Mouse (Mus musculus): Measurements from ENCODE around the gene Stap1.

Gene Stap1

DNA sequence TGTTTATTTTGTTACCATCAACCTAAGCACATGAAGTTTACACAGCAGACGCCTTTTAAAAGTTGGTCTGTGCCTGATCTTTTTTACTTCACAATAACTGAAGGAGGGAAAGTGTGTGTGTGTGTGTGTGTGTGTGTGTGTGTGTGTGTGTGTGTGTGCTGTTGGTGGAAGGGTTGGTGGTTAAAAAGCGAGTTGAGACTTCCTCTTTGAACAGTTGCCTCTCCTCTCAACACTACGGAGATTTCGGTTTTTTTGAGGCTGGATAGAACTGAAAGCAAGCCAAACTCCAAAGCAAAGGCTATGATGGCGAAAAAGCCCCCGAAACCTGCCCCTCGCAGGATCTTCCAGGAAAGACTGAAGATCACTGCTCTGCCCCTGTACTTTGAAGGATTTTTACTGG, at the start of gene Stap1:
TSS of gene Stap1 (plus strand) at position 209 of the 400 bp plus-strand sequence.
- DNase-seq (ENCODE audit: low spot score), result no peak

DNA sequence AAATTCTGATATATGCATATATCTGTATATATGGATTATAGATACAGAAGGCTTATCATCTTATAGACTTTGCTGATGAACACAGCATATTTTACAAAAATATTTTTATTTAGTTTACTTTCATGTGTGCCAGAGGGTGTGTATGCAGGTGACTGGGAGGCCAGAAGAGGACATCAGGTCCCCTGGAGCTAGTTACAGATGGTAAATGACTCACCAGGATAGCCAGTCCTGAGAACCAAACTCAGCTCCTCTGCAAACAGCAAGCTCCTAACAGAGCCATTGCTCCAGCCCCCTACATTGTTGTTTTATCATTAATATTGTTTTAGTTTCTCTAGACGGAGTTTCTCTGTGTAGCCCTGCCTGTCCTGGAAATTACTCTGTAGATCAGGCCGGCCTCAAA, 41.7 kb upstream of the Stap1 start:
- no peak for DNase-seq (ENCODE audit: low spot score)

DNA sequence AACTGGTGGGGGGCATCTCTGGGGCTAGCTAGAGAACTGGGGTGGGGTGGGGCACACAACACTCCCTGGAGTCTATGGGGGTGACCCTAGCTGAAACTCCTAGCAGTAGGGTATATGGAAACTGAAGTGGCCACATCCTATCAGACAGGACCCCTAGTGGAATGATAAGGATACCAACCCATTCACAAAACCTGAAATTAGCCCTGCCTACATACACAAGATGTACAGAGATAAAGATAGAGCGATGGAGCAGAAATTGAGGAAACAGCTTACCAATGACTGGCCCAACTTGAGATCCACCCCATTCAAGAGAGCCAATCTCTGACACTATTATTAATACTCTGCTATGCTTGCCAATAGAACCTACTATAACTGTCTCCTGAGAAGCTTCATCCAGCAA, 8.0 kb upstream of the Stap1 start:
- no peak for DNase-seq (ENCODE audit: low spot score)

DNA sequence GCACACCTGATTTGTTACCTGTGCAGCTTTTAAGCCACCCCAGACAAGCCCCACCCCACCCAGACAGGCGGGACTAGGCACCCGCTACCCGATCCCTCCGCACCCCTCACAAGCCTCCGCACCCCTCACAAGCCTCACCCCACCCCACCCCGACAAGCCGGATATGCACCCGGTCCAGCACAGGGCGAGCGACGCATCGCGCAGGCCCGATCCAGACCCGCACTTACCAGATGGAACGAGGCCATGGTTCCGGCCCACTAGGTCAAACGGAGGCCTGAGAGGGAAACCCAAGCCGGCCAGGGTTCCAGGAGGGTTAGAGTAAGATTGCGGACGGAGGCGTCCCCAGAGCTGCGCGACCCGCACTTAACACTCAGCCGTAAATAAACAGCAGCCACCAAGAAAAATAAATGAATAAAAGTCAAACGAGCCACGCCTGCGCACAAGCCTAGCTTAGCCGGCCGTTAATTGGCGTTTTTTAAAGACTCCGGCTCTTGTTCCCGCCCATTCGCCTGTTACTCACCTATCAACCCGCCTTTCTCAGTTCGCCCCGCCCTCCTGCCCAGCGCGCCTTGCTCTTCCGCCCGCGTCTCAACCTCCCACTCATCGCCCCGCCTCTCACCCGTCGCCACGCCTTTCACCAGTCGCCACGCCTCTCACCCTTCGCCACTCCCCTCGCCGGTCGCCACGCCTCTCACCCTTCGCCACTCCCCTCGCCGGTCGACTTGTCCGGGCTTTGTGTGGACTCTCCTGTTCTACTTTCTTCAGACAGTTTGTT, 6.3 kb upstream of the Stap1 start, which contains the start of gene Cenpc1:
TSS of gene Cenpc1 (minus strand) at position 483 of the 775 bp plus-strand sequence.
- DNase-seq (ENCODE audit: low spot score), result peak; percentile 93

DNA sequence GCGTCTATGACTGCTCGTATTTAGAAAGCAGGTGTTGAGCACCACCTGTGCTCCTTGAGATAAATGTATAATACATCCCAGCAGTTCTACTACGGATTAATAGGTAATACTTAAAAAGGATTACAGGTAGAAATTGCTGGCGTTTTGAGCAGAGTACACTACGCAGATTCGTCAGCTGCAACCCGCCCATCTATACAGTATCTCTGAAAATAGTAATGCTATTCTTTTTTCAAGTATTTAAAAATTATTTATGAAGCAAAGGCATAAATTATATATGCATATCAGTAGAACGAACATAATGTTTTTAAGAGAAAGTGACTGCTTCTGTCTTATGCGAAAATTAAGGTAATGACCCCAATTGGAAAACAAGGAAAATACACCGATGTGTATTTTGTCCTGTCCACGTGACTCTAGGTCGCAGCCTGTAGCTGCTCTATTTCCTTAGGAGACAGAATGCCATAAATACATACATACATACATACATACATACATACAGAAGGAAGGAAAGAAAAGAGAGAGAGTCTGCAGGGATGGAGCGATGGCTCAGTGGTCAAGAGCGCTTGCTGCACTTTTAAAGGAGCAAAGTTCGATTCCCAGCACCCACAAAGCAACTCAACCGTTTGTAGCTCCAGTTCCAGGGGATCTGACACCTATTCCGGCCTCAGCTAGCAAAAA, 5.5 kb upstream of the Stap1 start:
- no peak for DNase-seq (ENCODE audit: low spot score)

DNA sequence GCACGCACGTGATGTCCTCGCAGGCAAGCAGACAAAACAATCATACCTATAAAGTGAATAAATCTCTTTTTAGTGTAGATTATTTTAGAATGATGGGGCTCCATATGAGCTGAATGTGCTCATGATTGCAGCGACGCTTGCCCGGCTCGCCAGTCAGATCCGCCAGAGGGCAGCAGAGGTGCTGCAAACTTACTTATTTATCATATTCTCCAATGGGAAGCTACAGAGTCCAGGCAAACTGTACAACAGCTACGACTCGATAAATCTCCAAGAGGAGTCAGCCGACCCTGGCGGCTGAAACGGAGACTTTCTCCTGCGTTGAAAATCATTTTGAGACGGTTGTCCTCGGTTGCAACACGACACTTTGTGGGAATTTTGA, 5.0 kb upstream of the Stap1 start:
- peak; percentile 86 for DNase-seq (ENCODE audit: low spot score)

DNA sequence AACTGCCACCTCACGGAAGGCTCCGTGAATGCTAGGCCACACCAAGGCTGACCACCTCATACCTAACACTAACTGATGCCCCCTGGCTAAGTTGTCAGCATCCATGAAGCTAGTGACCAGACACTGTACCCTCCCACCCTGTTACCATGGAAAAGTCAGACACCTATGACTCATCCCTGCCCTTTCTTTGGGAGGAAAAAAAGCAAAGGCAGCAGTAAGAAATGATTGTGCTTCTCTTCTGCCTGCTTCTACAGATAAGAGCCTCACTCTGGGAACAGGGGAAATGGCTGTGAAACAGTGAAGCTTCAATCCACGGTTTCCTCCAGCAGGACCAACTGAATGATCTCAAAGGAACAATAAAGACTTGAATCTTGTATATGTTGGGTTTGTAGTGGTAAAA, 3.1 kb upstream of the Stap1 start:
- DNase-seq (ENCODE audit: low spot score), result no peak

DNA sequence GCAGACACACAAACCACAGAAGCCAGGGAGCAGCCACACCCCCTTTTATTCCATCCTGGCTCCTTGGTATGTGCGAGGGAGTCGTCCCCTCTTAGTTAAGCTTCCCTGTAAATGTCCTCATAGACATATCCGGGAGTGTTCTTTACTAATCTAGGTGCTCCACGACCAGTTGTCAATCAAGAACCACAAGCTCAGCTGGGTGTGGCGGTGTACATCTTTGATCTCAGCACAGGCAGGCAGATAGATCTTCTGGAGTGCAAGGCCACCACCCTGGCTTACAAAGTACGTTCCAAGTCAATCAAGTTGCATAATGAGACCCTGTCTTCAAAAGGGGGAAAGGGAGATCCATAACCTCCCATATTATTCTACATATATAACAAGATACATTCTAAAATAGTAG, 2.4 kb upstream of the Stap1 start:
- no peak for DNase-seq (ENCODE audit: low spot score)

DNA sequence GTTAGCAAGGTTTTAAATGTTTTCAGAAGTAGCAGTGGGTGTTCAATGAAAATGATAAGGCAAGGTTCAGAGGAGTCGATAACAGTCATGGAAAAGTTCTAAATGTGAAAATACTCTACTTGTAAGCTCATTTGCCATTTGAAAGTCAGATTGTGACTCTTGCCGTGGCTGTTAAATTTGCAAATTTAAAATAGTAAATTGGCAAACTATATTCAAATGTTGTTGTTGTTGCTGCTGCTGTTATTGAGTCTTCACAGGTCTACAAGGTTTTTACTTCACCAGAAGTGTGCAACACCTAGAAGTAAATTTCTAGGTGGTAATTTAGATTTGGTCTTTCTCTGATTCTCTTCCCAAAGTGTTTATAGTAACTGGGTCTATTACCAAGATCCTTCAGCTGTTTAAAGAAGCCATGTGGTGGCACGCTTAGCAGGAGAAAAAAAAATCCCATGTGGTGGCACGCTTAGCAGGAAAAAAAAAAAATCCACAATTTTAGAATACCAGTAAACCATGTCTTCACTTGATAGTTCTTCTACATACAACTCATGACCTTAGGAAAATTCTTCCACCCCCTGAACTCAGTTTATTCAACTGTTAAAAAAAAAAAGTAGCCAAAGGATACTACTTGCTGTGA, 1.3 kb downstream of the Stap1 start:
- DNase-seq (ENCODE audit: low spot score), result no peak

DNA sequence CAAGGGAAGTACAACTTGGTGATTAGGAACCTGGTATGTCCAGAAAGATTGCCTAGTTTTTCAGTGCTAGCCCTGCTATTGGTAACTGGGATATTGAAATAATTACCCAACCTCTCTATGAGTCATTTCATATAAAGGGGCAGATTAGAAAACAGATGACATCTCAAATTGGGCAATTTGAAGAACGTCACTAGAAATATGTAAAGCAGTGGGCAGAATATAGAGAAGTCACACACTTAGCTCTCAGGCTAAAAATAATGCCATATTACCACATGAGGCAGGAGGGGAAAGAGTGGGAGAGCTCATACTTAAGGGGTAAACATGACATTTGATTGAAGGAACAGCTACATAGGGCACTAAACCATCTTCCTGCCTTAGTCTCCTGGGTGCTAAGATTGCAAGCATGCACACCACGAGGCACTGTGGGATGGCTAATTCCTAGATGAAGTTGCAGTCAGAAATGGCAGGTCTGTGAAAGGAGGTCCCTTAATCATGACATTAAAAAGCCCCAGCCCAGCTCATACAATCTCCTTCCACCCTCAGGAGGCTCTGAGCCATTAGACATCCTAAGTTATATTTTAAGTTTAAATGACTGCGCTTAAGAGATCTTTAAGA, 7.3 kb downstream of the Stap1 start:
- no peak for DNase-seq (ENCODE audit: low spot score)

DNA sequence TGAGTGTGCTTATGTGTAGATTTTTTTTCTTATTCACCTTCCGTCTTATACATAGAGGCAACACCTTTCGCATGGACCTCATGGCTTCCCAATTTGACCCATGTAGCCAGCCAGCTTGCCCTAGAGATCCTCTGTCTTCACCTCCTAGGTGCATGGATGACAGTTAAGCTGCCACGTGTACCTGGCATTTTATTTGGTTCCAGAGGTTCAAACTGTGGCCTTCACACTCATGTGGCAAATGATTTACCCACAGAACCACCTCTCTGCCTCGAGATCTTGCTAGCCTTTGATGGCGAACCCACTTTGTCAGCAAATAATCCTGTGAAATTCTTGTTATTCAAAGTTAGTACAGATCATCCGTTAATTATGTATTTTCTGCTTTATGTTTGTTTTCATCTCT, 12.4 kb downstream of the Stap1 start:
- DNase-seq (ENCODE audit: low spot score), result no peak

DNA sequence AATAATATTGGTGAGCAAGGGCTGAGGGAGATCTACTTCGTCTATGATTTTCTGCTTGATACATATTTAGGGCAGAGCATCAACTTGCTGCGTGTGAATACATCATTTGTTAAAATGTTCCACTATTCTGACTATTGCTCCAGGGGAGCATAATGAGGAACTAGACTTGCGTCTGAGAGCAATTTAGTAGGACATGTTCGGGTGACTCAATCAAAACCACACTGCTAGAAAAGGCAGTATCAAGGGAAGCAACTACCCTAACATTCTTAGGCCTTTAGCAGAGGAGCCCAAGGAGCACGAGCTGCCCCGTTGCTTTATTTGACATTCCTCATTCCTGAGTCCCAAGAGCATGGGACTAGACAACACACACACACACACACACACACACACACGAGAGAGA, 13.4 kb downstream of the Stap1 start:
- DNase-seq (ENCODE audit: low spot score), result no peak

DNA sequence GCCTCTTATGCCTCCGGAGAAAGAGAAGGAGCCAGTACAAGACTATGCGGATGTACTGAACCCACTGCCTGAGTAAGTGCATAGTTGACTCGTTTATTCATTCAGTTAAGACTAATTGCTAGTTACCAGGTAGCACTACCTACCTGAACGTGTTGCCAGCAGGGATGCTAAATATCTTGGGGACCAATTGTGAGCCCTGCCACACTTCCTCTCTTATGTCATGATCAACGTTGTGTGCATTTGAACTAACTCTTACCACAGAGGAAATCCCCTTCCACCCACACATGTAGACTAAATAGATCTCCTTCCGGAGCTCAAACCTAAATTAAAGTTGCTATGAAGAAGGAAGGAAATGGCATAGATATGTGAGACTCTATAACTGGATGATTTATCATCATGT, 15.2 kb downstream of the Stap1 start:
- DNase-seq (ENCODE audit: low spot score), result no peak

DNA sequence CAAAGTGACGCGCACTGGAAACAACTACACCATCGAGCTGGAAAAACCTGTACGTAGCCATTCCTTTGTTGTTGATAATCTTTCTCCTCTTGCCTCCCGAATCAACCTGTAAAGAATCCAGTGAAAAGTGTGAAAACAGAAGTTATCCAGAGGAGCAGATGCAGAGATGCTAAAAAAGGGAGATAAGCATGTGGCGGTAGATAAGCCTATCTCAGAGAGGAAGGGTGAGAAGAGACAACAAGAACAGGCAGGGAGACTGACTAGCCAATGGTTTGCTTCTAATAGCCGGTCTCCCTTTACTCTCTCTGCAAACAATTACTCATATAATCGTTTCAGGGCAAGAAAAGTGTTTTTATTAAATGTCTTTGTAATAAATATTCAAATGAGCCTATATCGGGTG, 23.2 kb downstream of the Stap1 start:
- DNase-seq (ENCODE audit: low spot score), result no peak

DNA sequence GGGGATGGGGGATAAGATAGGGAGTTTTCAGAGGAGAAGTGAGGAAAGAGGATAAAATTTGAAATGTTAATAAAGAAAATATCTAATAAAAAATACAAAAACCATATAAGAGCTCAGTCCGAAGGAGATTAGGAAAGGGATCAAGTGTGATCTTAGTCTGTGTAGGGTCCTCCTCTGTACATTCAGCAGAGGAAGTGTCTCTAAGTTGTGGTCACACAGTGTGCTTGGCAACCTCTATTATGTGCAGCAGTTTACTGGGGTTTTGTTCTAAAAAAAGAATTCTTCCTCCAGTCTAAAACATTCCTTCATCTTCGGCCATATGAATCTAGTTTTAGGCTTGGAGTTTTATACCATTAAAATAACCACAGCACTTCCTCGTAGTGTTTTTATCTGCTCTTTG, 27.4 kb downstream of the Stap1 start:
- no peak for DNase-seq (ENCODE audit: low spot score)

DNA sequence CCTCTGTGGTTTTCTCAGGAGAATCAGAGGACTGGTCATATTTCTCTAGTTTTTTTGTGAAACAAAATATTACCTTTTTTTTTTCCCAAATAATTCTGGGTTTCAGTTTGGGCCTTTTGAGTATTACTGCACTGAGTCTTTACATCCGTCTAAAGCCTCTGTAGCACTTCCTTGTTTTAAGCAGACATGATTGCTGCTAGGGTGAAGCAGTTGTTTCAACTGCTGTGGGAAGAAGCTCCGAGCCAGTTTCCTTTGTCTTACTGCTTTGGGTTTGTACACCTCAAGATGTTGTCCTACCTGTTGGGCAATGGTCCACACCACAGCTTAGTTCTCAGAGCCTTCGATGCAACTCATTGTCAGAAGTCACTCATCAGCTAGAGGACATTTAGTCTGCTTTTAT, 29.1 kb downstream of the Stap1 start:
- DNase-seq (ENCODE audit: low spot score), result no peak

DNA sequence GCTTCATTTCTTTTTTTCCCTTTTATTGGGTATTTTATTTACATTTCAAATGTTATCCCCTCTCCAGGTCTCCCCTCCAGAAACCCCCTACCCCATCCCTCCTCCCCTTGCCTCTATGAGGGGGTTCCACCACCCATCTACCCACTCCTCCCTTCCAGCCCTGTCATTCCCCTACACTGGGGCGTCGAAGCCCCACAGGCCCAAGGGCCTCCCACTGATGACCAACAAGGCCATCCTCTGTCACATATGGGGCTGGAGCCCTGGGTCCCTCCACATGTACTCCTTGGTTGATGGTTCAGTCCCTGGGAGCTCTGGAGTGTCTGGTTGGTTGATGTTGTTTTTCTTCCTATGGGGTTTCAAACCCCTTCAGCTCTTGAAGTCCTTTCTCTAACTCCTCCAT, 30.6 kb downstream of the Stap1 start:
- no peak for DNase-seq (ENCODE audit: low spot score)

DNA sequence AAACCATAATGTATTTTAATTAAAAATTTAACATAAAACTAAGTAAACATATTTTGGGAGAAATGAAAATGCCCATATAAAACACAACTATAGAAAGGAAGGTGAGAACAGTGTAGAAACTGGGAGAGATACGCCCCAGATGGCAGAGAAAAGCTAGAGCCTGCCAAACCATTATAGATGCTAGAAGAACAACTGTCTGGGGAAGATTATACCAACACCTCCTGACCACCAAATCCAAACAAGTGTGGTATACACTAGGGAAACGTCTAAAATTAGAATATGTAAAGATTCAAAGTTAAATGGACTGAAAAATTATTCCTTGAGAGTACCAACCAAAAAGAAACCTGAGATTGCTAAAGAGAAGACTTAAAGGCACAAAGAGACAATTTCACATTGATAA, 35.1 kb downstream of the Stap1 start:
- no peak for DNase-seq (ENCODE audit: low spot score)

DNA sequence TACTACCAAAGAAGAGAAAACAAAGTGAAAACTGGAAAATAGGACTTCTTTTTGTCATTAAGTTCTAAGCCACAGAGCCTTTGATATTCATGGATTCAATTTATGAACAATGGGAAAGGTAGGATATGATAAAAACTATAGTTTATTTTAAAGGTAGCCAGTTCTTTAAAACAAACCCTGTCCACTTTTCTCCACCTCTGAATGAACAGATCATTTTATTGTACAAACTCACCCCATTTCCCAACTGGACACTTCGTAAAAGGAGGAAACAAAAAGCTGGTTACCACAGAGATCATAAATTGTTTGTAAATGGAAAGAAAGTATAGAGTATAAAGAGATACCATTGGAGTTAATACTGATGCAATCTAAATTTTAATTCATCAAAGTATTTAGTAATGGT, 39.5 kb downstream of the Stap1 start:
- no peak for DNase-seq (ENCODE audit: low spot score)

DNA sequence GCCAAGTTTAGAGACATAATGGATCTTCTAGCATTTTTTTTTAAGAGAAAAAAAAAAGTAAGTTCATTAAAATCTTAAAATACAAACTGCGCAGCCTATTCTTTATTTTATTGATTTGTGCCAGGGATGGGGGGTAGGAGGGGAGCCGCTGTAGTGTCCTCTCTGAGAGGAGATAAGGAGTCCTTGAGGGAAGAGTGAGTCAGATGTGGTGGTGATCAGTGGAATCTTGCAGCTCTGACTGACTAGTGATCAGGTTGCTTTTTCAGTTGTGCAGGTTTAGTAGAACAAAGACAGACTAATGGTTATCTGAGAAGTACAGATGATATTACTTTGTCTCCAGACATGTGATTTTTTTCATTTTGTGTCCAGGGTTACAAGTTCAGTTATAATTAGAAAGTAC, 41.5 kb downstream of the Stap1 start:
- DNase-seq (ENCODE audit: low spot score), result no peak

DNA sequence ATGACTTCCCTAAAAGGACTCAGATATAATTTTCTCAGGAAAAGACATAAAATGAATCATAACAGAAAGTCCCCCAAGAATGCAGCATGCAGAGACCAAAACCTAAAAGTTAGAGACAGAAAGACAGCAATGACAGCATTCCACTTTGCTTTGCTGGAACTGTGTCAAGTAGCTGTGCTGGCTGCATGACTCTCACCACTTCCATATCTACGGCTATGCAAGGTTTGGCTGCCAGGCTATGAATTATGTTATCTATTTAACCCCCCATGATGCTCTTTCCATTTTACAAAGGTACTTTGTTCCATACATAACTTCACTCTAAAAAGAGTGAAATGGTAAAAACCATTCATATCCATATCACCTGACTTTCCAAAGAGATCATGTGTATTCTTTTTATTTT, 42.5 kb downstream of the Stap1 start:
- no peak for DNase-seq (ENCODE audit: low spot score)

DNA sequence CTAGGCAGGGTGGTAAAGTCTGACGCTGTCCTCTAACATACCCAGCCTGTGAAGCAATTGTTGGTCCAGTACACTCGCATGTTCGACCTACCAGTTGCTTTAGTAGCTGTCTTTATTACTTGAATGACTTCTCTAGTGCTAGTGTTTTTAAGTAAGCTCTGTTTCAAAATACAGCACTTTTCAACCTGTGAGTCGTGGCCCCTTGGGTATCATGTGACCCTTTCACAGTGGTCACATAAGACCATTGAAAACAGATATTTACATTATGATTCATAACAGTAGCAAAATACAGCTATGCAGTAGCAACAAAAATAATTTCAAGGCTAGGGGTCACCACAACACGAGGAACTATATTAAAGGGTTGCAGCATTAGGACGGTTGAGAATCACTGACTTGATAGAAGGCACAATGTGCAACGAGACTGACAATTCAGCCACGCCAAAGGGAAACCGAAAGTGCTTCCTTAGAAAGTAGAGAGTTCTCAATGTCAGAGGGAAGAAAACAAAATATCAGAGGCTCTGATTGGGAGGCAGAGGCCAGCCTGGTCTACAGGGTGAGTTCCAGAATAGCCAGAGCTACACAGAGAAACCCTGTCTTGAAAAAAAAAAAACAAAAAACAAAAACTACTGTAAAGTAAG, 47.0 kb downstream of the Stap1 start:
- no peak for DNase-seq (ENCODE audit: low spot score)

DNA sequence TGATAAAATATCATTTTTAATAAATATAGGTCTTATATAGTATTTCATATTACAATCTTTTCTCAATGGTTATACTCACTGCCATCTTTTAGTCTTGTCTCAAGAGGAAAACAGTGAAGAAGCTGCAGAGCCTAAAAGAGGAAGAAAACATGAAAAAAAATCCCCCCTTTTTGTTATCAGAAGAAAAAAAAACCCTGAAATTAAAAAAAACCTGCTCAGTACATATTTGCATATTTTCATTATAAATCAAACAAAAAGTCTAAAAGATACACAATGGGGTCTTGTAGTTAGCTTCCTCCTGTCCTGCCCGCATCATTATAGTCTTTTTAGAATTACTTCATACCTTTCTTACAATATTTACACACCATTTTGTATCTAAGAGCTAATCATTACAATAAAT, 57.2 kb downstream of the Stap1 start:
- DNase-seq (ENCODE audit: low spot score), result no peak

All from left cerebral cortex, adult 11 months (tissue).